Mouse (Mus musculus) forebrain, embryonic 10.5 days (tissue): ENCODE data around the gene Ccdc142. TPM values are rescaled to one million over a fixed set of nuclear protein-coding genes. Genes with fewer than 3 reads are reported as not detected.

Source experiments
- DNase-seq: peaks from one replicate; pipeline ENCODE4 v3.0.0-alpha.2; 2017; ENCODE audit warnings: low spot score; ENCODE audit errors: extremely low spot score
- H3K27ac ChIP-seq: fragments of 300-500 bp; sonication (generic); 2 replicates; pipeline ENCODE4 v1.5.1; 2016; ENCODE audit warnings: mild to moderate bottlenecking
- H3K27me3 ChIP-seq: fragments of 300-500 bp; sonication (generic); 2 replicates; pipeline ENCODE4 v1.6.1; 2016; ENCODE audit warnings: mild to moderate bottlenecking; ENCODE audit not compliant: poor library complexity, severe bottlenecking
- H3K36me3 ChIP-seq: fragments of 300-500 bp; sonication (generic); replicated peaks from 2 replicates; pipeline ENCODE4 v1.6.1; 2016; ENCODE audit warnings: mild to moderate bottlenecking, moderate library complexity
- H3K4me1 ChIP-seq: fragments of 300-500 bp; sonication (generic); 2 replicates; pipeline ENCODE4 v1.6.1; 2016
- H3K4me3 ChIP-seq: fragments of 300-500 bp; sonication (generic); 2 replicates; pipeline ENCODE4 v1.5.1; 2016; ENCODE audit warnings: mild to moderate bottlenecking, moderate library complexity
- H3K9me3 ChIP-seq: fragments of 300-500 bp; sonication (generic); 2 replicates; pipeline ENCODE4 v1.6.1; 2016; ENCODE audit warnings: mild to moderate bottlenecking, moderate library complexity
- WGBS: fragments of 180-500 bp; shearing (Covaris S2); methylation state at CpG from one replicate; pipeline ENCODE4 v1.1.7; 2016; 5-methylcytosine and 5-hydroxymethylcytosine counted together
- polyA plus RNA-seq: library from polyadenylated mRNA; unstranded; fragments of >200 nt; fragmentation: Nextera tagmentation; extraction: Ambion mirVana; gene quantifications from 2 replicates; pipeline ENCODE4 v1.2.1, GENCODE M21; 2016

Ccdc142 gene
- polyA plus RNA-seq, 1 experiment from 2014 or later = 3.1 TPM

DNA sequence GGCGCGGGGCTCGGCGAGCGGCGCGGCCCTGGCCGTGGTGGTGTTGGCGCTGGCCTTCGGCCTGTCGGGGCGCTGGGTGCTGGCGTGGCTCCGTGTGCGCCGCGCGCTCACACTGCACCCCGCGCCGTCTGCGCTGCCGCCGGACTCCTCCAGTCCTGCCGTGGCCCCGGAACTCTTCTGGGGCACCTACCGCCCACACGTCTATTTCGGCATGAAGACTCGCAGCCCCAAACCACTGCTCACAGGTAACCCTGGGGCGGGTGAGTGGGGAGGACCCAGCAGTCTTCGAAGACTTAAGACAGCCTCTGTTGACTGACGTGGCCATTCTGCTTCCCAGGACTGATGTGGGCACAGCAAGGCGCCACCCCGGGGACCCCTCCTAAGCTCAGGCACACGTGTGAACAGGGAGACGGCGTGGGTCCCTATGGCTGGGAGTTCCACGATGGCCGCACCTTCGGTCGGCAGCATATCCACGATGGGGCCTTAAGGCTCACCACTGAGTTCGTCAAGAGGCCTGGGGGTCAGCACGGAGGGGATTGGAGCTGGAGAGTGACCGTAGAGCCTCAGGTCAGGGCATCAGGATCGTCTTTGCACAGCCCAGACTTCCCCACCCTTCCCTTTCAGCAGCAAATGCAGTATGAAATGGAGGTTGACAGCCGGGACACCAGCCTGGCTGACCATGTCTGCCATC, 14.4 kb downstream of the Ccdc142 start:
- WGBS = 3% methylated on average over 48 of the region's 48 CpGs
- no peak for DNase-seq
- Histone ChIP-seq H3K9me3 (no peaks in the 10 kb centered on the region), H3K4me1 (peaks cover 60% of the 10 kb centered on the region), H3K27ac (peak overlapping the region; percentile 91), H3K27me3 (no peaks in the 10 kb centered on the region), H3K4me3 (peak overlapping the region; percentile 91), H3K36me3 (peaks cover 42% of the 10 kb centered on the region)

DNA sequence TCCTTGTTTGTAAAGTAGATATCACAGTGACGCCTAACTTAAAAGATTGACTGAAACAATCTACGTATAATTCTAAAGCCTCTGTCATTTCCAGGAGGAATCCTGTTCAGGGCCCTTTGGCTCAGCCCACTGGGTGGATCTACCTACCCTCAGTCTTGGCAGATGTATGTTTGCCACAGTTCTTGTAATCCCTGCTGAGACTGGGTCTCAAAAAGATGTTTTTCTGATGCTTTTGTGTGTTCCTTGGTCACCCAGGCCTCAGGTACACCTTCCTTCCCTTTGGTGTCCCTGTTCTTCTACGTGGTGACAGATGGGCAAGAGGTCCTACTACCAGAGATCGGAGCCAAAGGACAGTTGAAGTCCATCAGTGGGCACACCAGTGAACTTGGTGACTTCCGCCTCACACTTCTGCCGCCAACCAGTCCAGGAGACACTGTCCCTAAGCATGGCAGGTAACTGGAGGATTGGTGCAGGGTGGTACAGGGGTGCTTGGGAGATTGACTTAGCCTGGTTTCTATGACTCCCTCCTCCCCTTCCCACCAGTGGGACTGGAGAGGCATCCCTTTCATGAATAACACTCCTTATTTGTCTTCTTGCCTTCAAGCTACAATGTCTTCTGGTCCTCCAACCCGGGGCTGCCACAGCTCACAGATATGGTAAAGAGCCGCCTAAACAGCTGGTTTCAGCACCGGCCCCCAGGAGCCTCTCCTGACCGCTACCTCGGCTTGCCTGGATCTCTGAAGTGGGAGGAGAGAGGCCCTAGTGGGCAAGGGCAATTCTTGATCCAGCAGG, 15.2 kb downstream of the Ccdc142 start:
- H3K36me3 ChIP-seq = peaks cover 37% of the 10 kb centered on the region
- H3K4me3 ChIP-seq = peak overlapping the region; percentile 91
- peaks cover 60% of the 10 kb centered on the region for H3K4me1 ChIP-seq
- no peaks in the 10 kb centered on the region for H3K27me3 ChIP-seq
- no peaks in the 10 kb centered on the region for H3K9me3 ChIP-seq
- 86% methylated on average over 11 of the region's 11 CpGs for WGBS
- peak overlapping the region; percentile 91 for H3K27ac ChIP-seq
- no peak for DNase-seq

DNA sequence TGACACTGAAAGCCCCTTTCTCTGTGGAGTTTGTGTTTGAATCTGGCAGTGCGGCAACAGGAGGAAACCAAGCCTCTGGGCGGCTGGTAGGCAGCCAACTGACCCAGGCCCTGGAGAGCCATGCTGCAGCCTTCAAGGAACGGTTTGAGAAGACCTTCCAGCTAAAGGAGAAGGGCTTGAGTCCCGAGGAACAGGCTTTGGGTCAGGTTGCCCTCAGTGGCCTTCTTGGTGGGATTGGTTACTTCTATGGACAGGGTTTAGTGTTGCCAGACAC, 15.7 kb downstream of the Ccdc142 start:
- peak overlapping the region; percentile 91 for H3K4me3 ChIP-seq
- 89% methylated on average over 4 of the region's 4 CpGs for WGBS
- H3K36me3 ChIP-seq = peaks cover 37% of the 10 kb centered on the region
- peaks cover 65% of the 10 kb centered on the region for H3K4me1 ChIP-seq
- no peaks in the 10 kb centered on the region for H3K9me3 ChIP-seq
- H3K27ac ChIP-seq = no peak overlapping the region
- no peak for DNase-seq
- H3K27me3 ChIP-seq = no peaks in the 10 kb centered on the region

DNA sequence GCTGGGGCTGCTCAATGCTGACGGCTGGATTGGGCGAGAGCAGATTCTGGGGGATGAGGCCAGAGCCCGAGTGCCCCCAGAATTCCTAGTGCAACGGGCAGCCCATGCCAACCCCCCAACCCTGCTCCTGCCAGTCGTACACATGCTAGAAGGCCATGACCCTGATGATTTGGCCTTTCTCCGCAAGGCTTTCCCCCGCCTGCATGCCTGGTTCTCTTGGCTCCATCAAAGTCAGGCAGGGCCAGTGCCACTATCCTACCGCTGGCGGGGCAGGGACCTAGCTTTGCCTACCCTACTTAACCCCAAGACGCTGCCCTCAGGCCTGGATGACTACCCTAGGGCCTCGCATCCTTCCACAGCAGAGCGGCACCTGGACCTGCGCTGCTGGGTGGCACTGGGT, 16.2 kb downstream of the Ccdc142 start:
- no peaks in the 10 kb centered on the region for H3K9me3 ChIP-seq
- H3K36me3 ChIP-seq = peaks cover 37% of the 10 kb centered on the region
- 93% methylated on average over 13 of the region's 13 CpGs for WGBS
- peak overlapping the region; percentile 8; the same call in 1 of the 2 replicates for H3K27ac ChIP-seq
- peaks cover 70% of the 10 kb centered on the region for H3K4me1 ChIP-seq
- H3K4me3 ChIP-seq = peak overlapping the region; percentile 91
- DNase-seq = no peak
- no peaks in the 10 kb centered on the region for H3K27me3 ChIP-seq

DNA sequence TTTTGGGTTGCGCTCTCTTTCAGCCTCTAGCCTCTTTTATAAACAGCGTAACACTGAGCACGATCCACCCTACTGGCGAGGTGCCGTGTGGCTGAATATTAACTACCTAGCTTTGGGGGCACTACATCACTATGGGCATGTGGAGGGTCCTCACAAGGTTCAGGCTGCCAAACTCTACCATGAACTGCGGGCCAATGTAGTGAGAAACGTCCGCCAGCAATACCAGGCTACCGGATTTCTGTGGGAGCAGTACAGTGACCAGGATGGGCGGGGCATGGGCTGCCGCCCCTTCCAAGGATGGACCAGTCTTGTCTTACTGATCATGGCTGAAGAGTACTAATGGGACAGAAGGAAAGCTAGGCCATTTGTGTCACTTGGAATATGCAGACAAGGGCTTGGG, 17.0 kb downstream of the Ccdc142 start:
- Histone ChIP-seq H3K9me3 (no peaks in the 10 kb centered on the region), H3K27me3 (no peaks in the 10 kb centered on the region), H3K36me3 (peaks cover 42% of the 10 kb centered on the region), H3K4me1 (peaks cover 78% of the 10 kb centered on the region), H3K27ac (no peak overlapping the region), H3K4me3 (no peak overlapping the region)
- DNase-seq = no peak
- 89% methylated on average over 11 of the region's 11 CpGs for WGBS

DNA sequence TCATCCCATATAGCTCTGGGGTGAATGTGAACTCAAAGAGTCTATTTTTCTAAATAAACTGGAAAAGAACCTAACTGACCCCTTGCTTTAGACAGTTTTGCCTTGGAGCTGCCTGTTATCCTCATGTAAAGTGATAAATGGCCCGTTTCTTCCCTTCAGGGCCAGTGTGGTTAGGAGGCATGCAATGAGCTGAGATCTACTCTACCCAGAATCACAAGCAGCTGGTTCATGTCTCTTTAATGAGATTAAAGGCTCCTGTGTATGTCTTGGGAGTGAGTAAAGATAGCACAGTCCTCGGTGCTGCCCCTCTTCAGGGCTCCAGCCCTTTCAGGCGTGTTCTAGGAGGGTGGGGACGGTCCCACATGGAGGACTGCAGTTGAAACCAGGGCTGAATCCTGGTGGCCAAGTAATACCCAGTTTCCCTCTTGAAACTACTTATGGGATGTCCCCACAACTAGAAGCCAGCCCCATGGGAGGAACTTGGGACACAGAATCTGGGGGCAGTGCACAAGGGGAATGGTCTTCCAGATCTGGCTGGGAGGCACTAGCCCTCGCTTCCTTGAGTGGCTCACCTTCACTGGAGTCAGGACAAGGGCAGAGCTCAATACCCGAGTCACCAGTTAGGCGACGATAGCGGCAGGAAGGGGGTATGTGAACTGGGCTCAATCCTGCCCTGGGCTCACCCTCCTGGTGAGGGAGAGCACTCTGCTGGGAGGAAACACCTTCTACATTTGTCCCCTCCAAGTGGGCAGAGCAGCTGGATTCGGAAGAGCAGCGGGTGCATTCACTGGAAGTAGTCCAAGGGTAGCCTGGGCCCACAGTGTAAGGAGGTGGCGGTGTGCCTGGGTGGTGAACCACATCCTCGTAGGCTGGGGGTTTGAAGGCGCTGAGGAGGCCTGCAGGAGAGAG, 17.7 kb downstream of the Ccdc142 start:
- Histone ChIP-seq H3K27ac (peak overlapping the region; percentile 98), H3K9me3 (no peaks in the 10 kb centered on the region), H3K4me1 (peaks cover 83% of the 10 kb centered on the region), H3K36me3 (peaks cover 46% of the 10 kb centered on the region), H3K4me3 (peak overlapping the region; percentile 77), H3K27me3 (no peaks in the 10 kb centered on the region)
- 88% methylated on average over 14 of the region's 14 CpGs for WGBS
- DNase-seq = no peak

DNA sequence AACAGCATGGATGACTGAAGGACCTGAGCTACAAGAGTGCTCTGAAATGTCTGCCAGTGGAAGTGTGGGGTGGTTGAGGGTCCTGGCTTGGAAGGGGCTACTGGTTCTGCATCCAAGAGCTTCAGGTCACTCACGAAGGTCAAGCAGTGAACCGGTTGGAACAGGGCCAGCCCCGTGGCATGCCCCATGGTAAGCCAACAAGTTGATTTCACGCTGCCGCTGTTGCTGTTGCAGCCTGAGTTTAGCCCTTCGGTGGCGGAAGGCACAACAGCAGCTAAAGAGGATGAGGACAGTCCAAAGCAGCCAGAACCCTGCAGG, 18.3 kb downstream of the Ccdc142 start:
- Histone ChIP-seq H3K27ac (peak overlapping the region; percentile 98), H3K36me3 (peaks cover 46% of the 10 kb centered on the region), H3K4me3 (peak overlapping the region; percentile 77), H3K9me3 (no peaks in the 10 kb centered on the region), H3K27me3 (no peaks in the 10 kb centered on the region), H3K4me1 (peaks cover 83% of the 10 kb centered on the region)
- no peak for DNase-seq
- 84% methylated on average over 7 of the region's 7 CpGs for WGBS

DNA sequence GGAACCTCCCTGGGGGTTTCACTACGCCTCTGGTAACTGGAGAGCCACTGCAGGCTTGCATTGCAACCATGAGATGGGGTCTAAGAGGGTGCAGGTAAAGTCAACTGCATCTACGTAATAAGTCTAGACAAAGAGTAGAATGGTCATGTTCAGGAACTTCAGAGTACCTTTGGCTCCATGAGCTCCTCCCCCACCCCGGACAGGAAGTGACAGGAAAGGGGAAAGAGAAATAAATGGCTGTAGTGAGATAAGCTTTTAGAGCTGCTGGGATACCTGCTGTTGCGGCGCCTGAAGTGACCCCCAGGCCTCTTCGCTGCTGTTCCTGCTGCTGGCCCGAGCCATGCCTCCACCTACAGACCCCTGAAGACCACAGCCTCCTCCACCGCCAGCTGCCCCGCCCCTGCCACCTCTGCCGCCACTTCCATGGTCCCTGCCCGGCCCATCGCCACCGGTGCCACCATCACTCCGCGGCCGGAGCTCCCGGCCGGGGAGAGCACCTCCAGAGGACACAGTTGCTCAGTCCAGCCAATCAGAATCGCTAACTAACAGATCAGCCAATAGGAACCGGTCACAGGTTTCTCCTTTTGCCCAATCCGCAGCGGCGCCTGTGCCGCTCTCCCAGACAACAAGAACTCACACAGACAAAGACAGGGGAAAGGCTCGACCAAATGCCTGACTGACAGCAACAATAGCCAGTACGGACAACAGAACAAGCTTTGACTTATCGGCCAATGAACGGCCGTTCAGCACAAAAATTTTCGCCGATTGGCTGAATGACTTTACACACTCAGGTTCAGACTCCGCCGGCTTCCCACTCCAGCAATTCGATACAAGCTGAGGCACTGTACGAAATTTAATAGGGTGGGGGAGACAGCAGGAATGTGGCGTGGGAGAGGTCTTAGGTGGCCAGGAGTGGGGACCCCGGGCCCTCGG, 19.8 kb downstream of the Ccdc142 start, which contains the start of gene Wbp1:
Wbp1 (minus strand) TSS at position 630 of the 933 bp plus-strand sequence.
- Histone ChIP-seq H3K27me3 (no peaks in the 10 kb centered on the region), H3K9me3 (no peaks in the 10 kb centered on the region), H3K36me3 (peaks cover 46% of the 10 kb centered on the region), H3K4me3 (peak within 1 kb of the TSS; percentile 77), H3K27ac (peak within 1 kb of the TSS; percentile 98), H3K4me1 (peaks cover 82% of the 10 kb centered on the region)
- under 1% methylated on average over 38 of the region's 38 CpGs for WGBS
- peak; percentile 98 for DNase-seq

DNA sequence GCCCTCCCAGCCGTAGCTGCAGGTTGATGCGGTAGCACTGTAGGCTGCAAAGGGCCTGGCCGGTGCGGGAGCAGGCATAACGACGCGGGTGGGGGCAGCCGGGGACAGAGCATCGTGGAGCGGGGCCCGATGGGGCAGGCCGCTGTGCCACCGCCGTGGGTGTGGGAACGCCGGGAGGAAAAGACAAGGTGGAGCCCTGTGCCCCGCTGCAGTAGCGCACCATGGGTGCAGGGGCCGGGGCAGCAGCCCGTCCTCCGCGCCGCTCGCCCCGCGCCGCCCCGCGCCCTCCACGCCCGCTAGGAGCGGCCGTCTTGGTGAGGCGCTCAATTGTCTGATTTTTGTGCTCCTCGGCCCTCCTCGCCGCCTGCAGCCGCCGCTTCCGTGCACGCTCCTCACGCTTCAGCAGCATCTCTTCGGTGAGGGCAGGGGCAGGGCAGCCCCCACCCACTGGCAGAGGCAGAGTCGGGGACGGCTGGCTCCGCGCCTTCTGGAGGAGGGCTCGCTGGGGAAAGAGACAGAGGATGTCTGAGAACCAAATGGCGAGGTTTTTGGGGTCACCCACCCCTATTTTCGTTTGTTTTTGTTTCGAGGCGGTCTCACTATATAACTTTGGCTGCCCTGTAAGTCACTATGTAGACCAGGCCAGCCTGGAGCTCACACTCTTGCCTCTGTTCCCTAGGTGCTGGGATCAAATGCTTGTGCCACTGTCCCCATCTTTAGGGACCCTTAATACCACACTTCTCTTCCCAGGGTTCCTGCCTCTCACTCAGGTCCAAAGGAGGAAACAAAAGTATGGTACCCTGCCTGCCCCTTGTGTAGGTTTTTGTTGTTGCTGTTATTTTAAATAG, 20.7 kb downstream of the Ccdc142 start:
- Histone ChIP-seq H3K36me3 (peaks cover 40% of the 10 kb centered on the region), H3K4me1 (peaks cover 73% of the 10 kb centered on the region), H3K27ac (peak overlapping the region; percentile 98), H3K9me3 (no peaks in the 10 kb centered on the region), H3K4me3 (peak overlapping the region; percentile 77), H3K27me3 (no peaks in the 10 kb centered on the region)
- 2% methylated on average over 51 of the region's 52 CpGs for WGBS
- DNase-seq = no peak

DNA sequence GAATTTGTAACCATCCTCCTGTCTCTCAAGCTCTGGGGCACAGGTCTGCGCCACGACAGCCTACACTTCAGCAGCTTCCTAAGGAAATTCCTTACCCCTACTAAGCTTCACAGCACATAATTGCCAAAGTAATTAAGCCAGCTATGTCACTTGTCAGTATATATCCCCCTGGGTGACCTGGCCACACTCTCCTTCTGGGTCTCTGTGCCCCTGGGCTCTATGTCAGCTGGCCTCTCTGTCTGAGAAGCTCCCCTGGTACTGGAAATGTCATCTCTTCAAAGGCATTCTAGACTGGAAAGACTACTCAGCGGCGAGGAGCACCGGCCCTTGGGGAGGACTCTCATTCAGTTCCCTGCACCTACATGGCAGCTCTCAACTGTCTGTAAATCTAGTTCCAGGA, 21.6 kb downstream of the Ccdc142 start:
- WGBS = 88% methylated on average over 5 of the region's 5 CpGs
- no peaks in the 10 kb centered on the region for H3K27me3 ChIP-seq
- peaks cover 31% of the 10 kb centered on the region for H3K36me3 ChIP-seq
- H3K4me3 ChIP-seq = peak overlapping the region; percentile 77
- H3K27ac ChIP-seq = peak overlapping the region; percentile 98
- no peak for DNase-seq
- H3K9me3 ChIP-seq = no peaks in the 10 kb centered on the region
- peaks cover 64% of the 10 kb centered on the region for H3K4me1 ChIP-seq

DNA sequence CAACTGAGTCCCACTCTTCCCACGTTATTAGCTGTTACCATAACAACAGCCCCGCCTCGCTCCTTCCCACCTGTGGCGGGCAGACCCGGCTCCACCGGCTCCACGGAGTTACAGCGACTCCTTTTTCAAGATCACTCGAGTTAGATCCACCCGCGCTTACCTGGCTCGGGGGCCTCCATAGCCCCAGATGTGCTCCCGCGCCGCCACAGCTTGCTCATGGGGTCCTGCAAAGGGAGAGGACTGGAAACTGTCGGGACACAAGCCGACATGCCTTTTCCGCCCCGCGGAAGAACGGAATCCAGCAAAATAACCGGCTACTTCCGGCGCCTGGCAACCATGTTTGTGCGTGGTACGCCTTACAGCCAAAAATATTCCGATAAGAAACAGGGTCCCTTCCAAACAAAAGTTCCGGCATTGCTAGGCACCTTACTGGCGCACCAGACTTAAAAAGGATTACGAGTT, 23.5 kb downstream of the Ccdc142 start:
- H3K4me3 ChIP-seq = peak overlapping the region; percentile 67
- DNase-seq = peak; percentile 92
- H3K36me3 ChIP-seq = peaks cover 12% of the 10 kb centered on the region
- no peaks in the 10 kb centered on the region for H3K27me3 ChIP-seq
- H3K4me1 ChIP-seq = peaks cover 49% of the 10 kb centered on the region
- no peaks in the 10 kb centered on the region for H3K9me3 ChIP-seq
- under 1% methylated on average over 30 of the region's 30 CpGs for WGBS
- peak overlapping the region; percentile 91 for H3K27ac ChIP-seq
